Mouse (Mus musculus): ENCODE measurements around the gene Actr2. TPM values are rescaled to one million over a fixed set of nuclear protein-coding genes. Genes with fewer than 3 reads are reported as not detected.
"Not testable (repeated sequence)": the region's sequence is repeated elsewhere in the genome, so short reads cannot be mapped to it uniquely, and the experiment has no call there.

The Actr2 gene
- polyA plus RNA-seq (2015; fragmentation: Nextera tagmentation; extraction: Ambion mirVana) = 87.1 and 94.7 TPM in 2 replicates

- TF ChIP-seq EP300 (optimal IDR thresholded peaks at IDR 0.05) = peak; percentile 91
- TF ChIP-seq CTCF (IDR thresholded peaks at IDR 0.05; ENCODE audit: low read depth) = no peak
- Histone ChIP-seq H3K9ac (ENCODE audit: low read length) (peak within 1 kb of the TSS; percentile 95), H3K36me3 (ENCODE audit: control insufficient read depth, insufficient read depth, low read length) (no peaks in the 10 kb centered on the region), H3K4me3 (ENCODE audit: low read depth, low read length) (peak within 1 kb of the TSS; percentile 82), H3K4me2 (replicated peaks; ENCODE audit: low read depth) (peak within 1 kb of the TSS; percentile 54), H3K27me3 (ENCODE audit: control insufficient read depth, insufficient read depth, low read length) (no peaks in the 10 kb centered on the region), H3K4me1 (replicated peaks; ENCODE audit: control insufficient read depth, insufficient read depth) (no peaks in the 10 kb centered on the region), H3K9me3 (ENCODE audit: control insufficient read depth, low read length) (no peaks in the 10 kb centered on the region), H3K27ac (replicated peaks) (peak within 1 kb of the TSS; percentile 99)
- ATAC-seq (ENCODE audit: low FRiP score, low TSS enrichment) (peak; percentile 98), DNase-seq (ENCODE audit: low spot score) (peak; percentile 99)
- WGBS = under 1% methylated on average over 45 of the region's 57 CpGs
Observed at GRCm38 (mm10) chr11:20112741-20113480, at the start of gene Actr2. Gene Actr2 (minus strand): TSS chr11:20112913.

GRCm38 (mm10) chr11:20158879-20159278 lies 46.2 kb upstream of the Actr2 start:
- Histone ChIP-seq H3K9me3 (ENCODE audit: control insufficient read depth, low read length) (no peaks in the 10 kb centered on the region), H3K4me2 (replicated peaks; ENCODE audit: low read depth) (no peak overlapping the region), H3K4me3 (ENCODE audit: low read depth, low read length) (no peak overlapping the region), H3K27me3 (ENCODE audit: control insufficient read depth, insufficient read depth, low read length) (no peaks in the 10 kb centered on the region), H3K9ac (ENCODE audit: low read length) (no peak overlapping the region), H3K27ac (replicated peaks) (no peak overlapping the region), H3K4me1 (replicated peaks; ENCODE audit: control insufficient read depth, insufficient read depth) (no peaks in the 10 kb centered on the region), H3K36me3 (ENCODE audit: control insufficient read depth, insufficient read depth, low read length) (no peaks in the 10 kb centered on the region)
- no peak for ATAC-seq (ENCODE audit: low FRiP score, low TSS enrichment)
- no peak for DNase-seq (ENCODE audit: low spot score)
- no peak for TF ChIP-seq CTCF (IDR thresholded peaks at IDR 0.05; ENCODE audit: low read depth)

- 89% methylated on average over 5 of the region's 5 CpGs for WGBS
- not testable (repeated sequence) for H3K9me3 ChIP-seq (ENCODE audit: control insufficient read depth, low read length); H3K27me3 ChIP-seq (ENCODE audit: control insufficient read depth, insufficient read depth, low read length); H3K4me1 ChIP-seq (replicated peaks; ENCODE audit: control insufficient read depth, insufficient read depth); H3K9ac ChIP-seq (ENCODE audit: low read length); H3K4me2 ChIP-seq (replicated peaks; ENCODE audit: low read depth); DNase-seq (ENCODE audit: low spot score); H3K27ac ChIP-seq (replicated peaks); ATAC-seq (ENCODE audit: low FRiP score, low TSS enrichment); H3K36me3 ChIP-seq (ENCODE audit: control insufficient read depth, insufficient read depth, low read length); H3K4me3 ChIP-seq (ENCODE audit: low read depth, low read length)
Observed at GRCm38 (mm10) chr11:20153542-20153941, 40.8 kb upstream of the Actr2 start.

GRCm38 (mm10) chr11:20152107-20152901 lies 39.6 kb upstream of the Actr2 start:
- no peaks in the 10 kb centered on the region for H3K4me1 ChIP-seq (replicated peaks; ENCODE audit: control insufficient read depth, insufficient read depth)
- 83% methylated on average over 4 of the region's 4 CpGs for WGBS
- no peaks in the 10 kb centered on the region for H3K27me3 ChIP-seq (ENCODE audit: control insufficient read depth, insufficient read depth, low read length)
- no peak overlapping the region for H3K4me3 ChIP-seq (ENCODE audit: low read depth, low read length)
- H3K4me2 ChIP-seq (replicated peaks; ENCODE audit: low read depth) = no peak overlapping the region
- no peak overlapping the region for H3K9ac ChIP-seq (ENCODE audit: low read length)
- no peaks in the 10 kb centered on the region for H3K36me3 ChIP-seq (ENCODE audit: control insufficient read depth, insufficient read depth, low read length)
- no peak overlapping the region for H3K27ac ChIP-seq (replicated peaks)
- no peaks in the 10 kb centered on the region for H3K9me3 ChIP-seq (ENCODE audit: control insufficient read depth, low read length)
- DNase-seq (ENCODE audit: low spot score) = no peak
- peak; percentile 35; the same call in 1 of the 2 replicates for ATAC-seq (ENCODE audit: low FRiP score, low TSS enrichment)
- TF ChIP-seq EP300 (optimal IDR thresholded peaks at IDR 0.05) = no peak
- TF ChIP-seq CTCF (IDR thresholded peaks at IDR 0.05; ENCODE audit: low read depth) = no peak

- DNase-seq (ENCODE audit: low spot score) = no peak
- TF ChIP-seq EP300 (optimal IDR thresholded peaks at IDR 0.05) (no peak), CTCF (IDR thresholded peaks at IDR 0.05; ENCODE audit: low read depth) (no peak)
- H3K27ac ChIP-seq (replicated peaks) = no peak overlapping the region
- no peak overlapping the region for H3K9ac ChIP-seq (ENCODE audit: low read length)
- no peaks in the 10 kb centered on the region for H3K9me3 ChIP-seq (ENCODE audit: control insufficient read depth, low read length)
- H3K4me3 ChIP-seq (ENCODE audit: low read depth, low read length) = no peak overlapping the region
- H3K4me1 ChIP-seq (replicated peaks; ENCODE audit: control insufficient read depth, insufficient read depth) = no peaks in the 10 kb centered on the region
- WGBS = 84% methylated on average over 5 of the region's 5 CpGs
- H3K27me3 ChIP-seq (ENCODE audit: control insufficient read depth, insufficient read depth, low read length) = no peaks in the 10 kb centered on the region
- ATAC-seq (ENCODE audit: low FRiP score, low TSS enrichment) = no peak
- H3K36me3 ChIP-seq (ENCODE audit: control insufficient read depth, insufficient read depth, low read length) = no peaks in the 10 kb centered on the region
- no peak overlapping the region for H3K4me2 ChIP-seq (replicated peaks; ENCODE audit: low read depth)
Observed at GRCm38 (mm10) chr11:20151290-20151689, 38.6 kb upstream of the Actr2 start.

GRCm38 (mm10) chr11:20149936-20150335 lies 37.2 kb upstream of the Actr2 start:
- Histone ChIP-seq H3K36me3 (ENCODE audit: control insufficient read depth, insufficient read depth, low read length) (no peaks in the 10 kb centered on the region), H3K27ac (replicated peaks) (no peak overlapping the region), H3K27me3 (ENCODE audit: control insufficient read depth, insufficient read depth, low read length) (no peaks in the 10 kb centered on the region), H3K4me3 (ENCODE audit: low read depth, low read length) (no peak overlapping the region), H3K9ac (ENCODE audit: low read length) (no peak overlapping the region), H3K4me2 (replicated peaks; ENCODE audit: low read depth) (no peak overlapping the region), H3K4me1 (replicated peaks; ENCODE audit: control insufficient read depth, insufficient read depth) (no peaks in the 10 kb centered on the region), H3K9me3 (ENCODE audit: control insufficient read depth, low read length) (no peaks in the 10 kb centered on the region)
- TF ChIP-seq CTCF (IDR thresholded peaks at IDR 0.05; ENCODE audit: low read depth) = no peak
- no peak for TF ChIP-seq EP300 (optimal IDR thresholded peaks at IDR 0.05)
- 94% methylated on average over 3 of the region's 3 CpGs for WGBS
- no peak for ATAC-seq (ENCODE audit: low FRiP score, low TSS enrichment)
- no peak for DNase-seq (ENCODE audit: low spot score)
